Mouse (Mus musculus) olfactory bulb, adult 2 months (tissue): ENCODE measurements around the gene Slc25a34. TPM values are rescaled to one million over a fixed set of nuclear protein-coding genes. Genes with fewer than 3 reads are reported as not detected.

Experiments
- H3K27ac ChIP-seq: fragments of 200-500 bp; 2 replicates; pipeline ENCODE4 v1.5.1; 2012; ENCODE audit warnings: low read depth, low read length; ENCODE audit not compliant: insufficient read depth
- H3K4me1 ChIP-seq: fragments of 200-500 bp; 2 replicates; pipeline ENCODE4 v1.6.1; 2012; ENCODE audit warnings: low read length; ENCODE audit not compliant: control insufficient read depth, insufficient read depth
- H3K4me3 ChIP-seq: fragments of 200-500 bp; 2 replicates; pipeline ENCODE4 v1.5.1; 2012; ENCODE audit warnings: mild to moderate bottlenecking, low read depth, low read length, moderate library complexity; ENCODE audit not compliant: insufficient read depth
- CTCF ChIP-seq: fragments of 200-500 bp; IDR thresholded peaks from 2 replicates; pipeline ENCODE4 v1.5.1; 2012; ENCODE audit warnings: low read depth, mild to moderate bottlenecking, low read length, moderate library complexity; ENCODE audit not compliant: insufficient read depth
- POLR2A ChIP-seq: fragments of 200-500 bp; IDR thresholded peaks from 2 replicates; pipeline ENCODE4 v1.6.1; 2012; ENCODE audit warnings: mild to moderate bottlenecking, low read depth, low read length, moderate library complexity; ENCODE audit not compliant: insufficient read depth
- WGBS: fragments of 180-500 bp; shearing (Covaris S2); methylation state at CpG from one replicate; pipeline ENCODE4 v1.1.7; 2018; 5-methylcytosine and 5-hydroxymethylcytosine counted together
- polyA plus RNA-seq: library from polyadenylated mRNA; stranded (reverse); fragments of >200 nt; gene quantifications from 2 replicates; pipeline ENCODE4 v1.2.4, GENCODE M21; 2012; ENCODE audit warnings: low replicate concordance; ENCODE audit not compliant: missing spikeins, insufficient read depth, insufficient read length

Gene Slc25a34
- polyA plus RNA-seq, 1 experiment: not detected

DNA sequence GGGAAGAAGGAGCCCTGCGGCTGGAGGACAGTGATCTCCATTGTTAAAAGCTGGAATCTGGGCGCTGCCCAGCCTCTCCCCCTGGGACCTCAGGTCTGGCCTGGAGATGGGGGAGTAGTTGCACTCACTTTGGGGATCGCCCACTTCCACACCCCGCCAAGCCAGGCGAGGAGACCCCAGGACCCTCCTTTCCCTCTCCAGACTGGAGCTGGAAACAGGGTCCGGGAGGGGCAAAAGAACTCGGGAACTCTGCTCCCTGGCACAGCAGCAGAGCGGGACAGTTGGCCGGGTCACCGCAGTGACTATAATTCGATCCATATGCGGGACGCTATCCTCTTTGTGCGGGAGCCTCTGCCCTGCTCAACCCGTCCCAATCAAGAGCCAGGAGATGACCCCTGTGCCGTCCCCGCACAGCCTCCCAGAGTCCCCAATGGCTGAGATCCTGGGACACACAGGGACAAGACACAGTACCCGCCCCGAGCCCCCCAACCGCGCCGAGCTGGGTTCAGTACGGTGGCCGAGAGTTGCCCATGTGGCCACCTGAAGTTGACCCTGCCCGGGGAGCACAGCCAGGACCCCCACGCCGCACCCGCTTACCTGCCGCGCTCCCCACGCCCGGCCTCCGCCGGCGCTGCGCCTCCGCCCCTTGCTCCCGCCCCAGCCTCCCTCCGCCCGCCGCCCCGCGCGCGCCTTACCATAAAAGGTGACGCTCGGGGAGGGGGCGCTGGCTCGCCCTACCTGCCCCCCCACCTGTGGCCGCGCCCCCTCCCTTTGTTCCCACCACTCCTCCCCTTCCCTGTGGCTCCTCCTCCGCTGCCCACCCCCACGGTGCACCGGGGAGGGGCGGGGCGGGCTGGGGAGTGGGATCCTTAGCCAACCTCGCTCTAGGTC is 24.1 kb downstream of the Slc25a34 start:
- Histone ChIP-seq H3K27ac (no peak overlapping the region), H3K4me1 (peaks cover 18% of the 10 kb centered on the region), H3K4me3 (peak overlapping the region; percentile 42)
- WGBS: 3% methylated on average over 42 of the region's 57 CpGs
- TF ChIP-seq CTCF (no peak), POLR2A (no peak)

- H3K4me3 ChIP-seq: no peak overlapping the region; the same call in 1 of the 2 replicates
- peaks cover 16% of the 10 kb centered on the region for H3K4me1 ChIP-seq
- no peak overlapping the region for H3K27ac ChIP-seq
- TF ChIP-seq CTCF: no peak
- TF ChIP-seq POLR2A: no peak
- 19% methylated on average over 9 of the region's 9 CpGs for WGBS
Measured at GRCm38 (mm10) chr4:141598894-141599250, 24.7 kb downstream of the Slc25a34 start.

GRCm38 (mm10) chr4:141598199-141598893 is 25.3 kb downstream of the Slc25a34 start:
- 12% methylated on average over 19 of the region's 19 CpGs for WGBS
- H3K4me3 ChIP-seq: no peak overlapping the region
- no peak overlapping the region for H3K27ac ChIP-seq
- peaks cover 16% of the 10 kb centered on the region for H3K4me1 ChIP-seq
- no peak for TF ChIP-seq CTCF
- TF ChIP-seq POLR2A: no peak

GRCm38 (mm10) chr4:141596700-141597328 is 26.8 kb downstream of the Slc25a34 start:
- H3K27ac ChIP-seq: no peak overlapping the region
- WGBS: 92% methylated on average over 8 of the region's 8 CpGs
- TF ChIP-seq CTCF (no peak), POLR2A (no peak)
- peaks cover 16% of the 10 kb centered on the region for H3K4me1 ChIP-seq
- no peak overlapping the region for H3K4me3 ChIP-seq

- Histone ChIP-seq H3K4me1 (peaks cover 16% of the 10 kb centered on the region), H3K27ac (no peak overlapping the region), H3K4me3 (no peak overlapping the region)
- no peak for TF ChIP-seq POLR2A
- TF ChIP-seq CTCF: no peak
- 86% methylated on average over 9 of the region's 9 CpGs for WGBS
Measured at GRCm38 (mm10) chr4:141595605-141596268, 27.9 kb downstream of the Slc25a34 start.

- TF ChIP-seq CTCF (no peak), POLR2A (no peak)
- H3K4me3 ChIP-seq: no peak overlapping the region
- H3K27ac ChIP-seq: no peak overlapping the region
- WGBS: 97% methylated on average over 11 of the region's 11 CpGs
- peaks cover 16% of the 10 kb centered on the region for H3K4me1 ChIP-seq
Measured at GRCm38 (mm10) chr4:141595138-141595537, 28.5 kb downstream of the Slc25a34 start.

DNA sequence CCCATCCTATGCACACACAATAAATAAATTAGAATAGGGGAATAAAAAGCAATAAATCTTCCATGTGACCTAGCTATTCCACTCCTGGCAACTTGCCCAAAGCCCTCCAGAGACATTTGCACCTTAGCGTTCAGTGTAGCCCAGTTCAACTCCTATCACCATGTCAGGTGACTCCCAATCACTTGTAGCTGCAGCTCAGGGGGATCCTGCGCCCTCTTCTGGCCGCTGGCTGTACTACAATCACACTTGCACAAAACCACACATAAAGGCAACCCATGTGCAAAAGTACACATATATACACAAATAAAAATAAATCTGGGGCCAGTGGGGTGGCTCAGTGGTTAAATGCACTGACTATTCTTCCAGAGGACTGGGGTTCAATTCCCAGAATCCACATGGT is 32.1 kb downstream of the Slc25a34 start:
- WGBS: 19% methylated on average over 3 of the region's 3 CpGs
- H3K4me3 ChIP-seq: no peak overlapping the region
- TF ChIP-seq CTCF: 0 out of 2 replicates have a peak, but pooled peaks have one; percentile 23
- no peak for TF ChIP-seq POLR2A
- no peak overlapping the region for H3K27ac ChIP-seq
- H3K4me1 ChIP-seq: no peaks in the 10 kb centered on the region; the same call in 1 of the 2 replicates

DNA sequence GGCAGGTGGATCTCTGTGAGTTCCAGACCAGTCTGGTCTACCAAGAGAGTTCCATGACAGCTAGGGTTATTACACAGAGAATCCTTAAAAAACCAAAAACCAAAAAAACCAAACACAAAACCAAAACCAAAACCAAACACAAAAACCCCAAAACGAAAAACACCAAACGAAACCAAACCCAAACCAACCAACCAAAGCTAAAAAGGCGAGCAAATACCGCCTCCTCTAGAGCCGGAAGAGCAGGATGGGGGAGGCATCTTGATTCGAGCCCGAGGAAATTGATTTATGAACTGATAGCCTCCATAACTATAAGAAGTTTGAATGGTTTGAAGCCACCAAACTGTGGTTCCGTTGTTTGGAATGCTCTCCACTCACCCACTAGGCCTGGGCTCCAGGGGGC is 39.7 kb downstream of the Slc25a34 start:
- no peaks in the 10 kb centered on the region for H3K4me1 ChIP-seq
- H3K27ac ChIP-seq: no peak overlapping the region
- WGBS: 94% methylated on average over 8 of the region's 8 CpGs
- TF ChIP-seq POLR2A (no peak), CTCF (no peak)
- no peak overlapping the region for H3K4me3 ChIP-seq

GRCm38 (mm10) chr4:141581051-141581450 is 42.6 kb downstream of the Slc25a34 start:
- no peak overlapping the region for H3K4me3 ChIP-seq
- 85% methylated on average over 13 of the region's 13 CpGs for WGBS

More at GRCm38 (mm10) chr4:141581051-141581450, 42.6 kb downstream of the Slc25a34 start:
- no peak overlapping the region for H3K27ac ChIP-seq
- TF ChIP-seq CTCF: no peak
- no peak for TF ChIP-seq POLR2A
- no peaks in the 10 kb centered on the region for H3K4me1 ChIP-seq
